Mouse (Mus musculus) thymus, postnatal 10 days (tissue): ENCODE measurements around the gene Sv2c.

Experiments
- DNase-seq, 2 experiments: peaks; one replicate each; pipeline ENCODE4 v3.0.0; 2021; ENCODE audit warnings: low spot score in 2 of 2

Sv2c gene

DNA sequence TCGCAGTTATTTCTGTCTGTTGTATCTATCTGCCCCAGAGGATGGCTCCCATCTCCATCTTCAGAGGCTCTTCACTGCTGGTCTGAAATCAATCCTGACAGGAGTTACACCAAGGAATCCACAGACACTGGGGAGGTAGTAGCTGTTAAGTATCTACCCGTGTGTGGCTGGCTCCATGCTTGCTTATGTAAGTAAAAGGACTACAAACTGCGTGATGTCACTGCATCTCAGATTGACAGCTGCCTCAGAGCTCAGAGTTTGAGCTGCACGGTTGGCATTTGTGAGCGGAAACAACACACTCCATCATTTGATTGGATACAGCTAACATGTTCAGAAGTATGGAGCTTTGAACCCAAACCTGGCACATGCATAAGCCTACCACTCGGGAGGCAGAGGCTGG is 187.8 kb downstream of the Sv2c start:
- no peak for DNase-seq

GRCm38 (mm10) chr13:95943919-95944318 is 188.5 kb downstream of the Sv2c start:
- no peak for DNase-seq

GRCm38 (mm10) chr13:95942587-95942986 is 189.8 kb downstream of the Sv2c start:
- no peak for DNase-seq

DNA sequence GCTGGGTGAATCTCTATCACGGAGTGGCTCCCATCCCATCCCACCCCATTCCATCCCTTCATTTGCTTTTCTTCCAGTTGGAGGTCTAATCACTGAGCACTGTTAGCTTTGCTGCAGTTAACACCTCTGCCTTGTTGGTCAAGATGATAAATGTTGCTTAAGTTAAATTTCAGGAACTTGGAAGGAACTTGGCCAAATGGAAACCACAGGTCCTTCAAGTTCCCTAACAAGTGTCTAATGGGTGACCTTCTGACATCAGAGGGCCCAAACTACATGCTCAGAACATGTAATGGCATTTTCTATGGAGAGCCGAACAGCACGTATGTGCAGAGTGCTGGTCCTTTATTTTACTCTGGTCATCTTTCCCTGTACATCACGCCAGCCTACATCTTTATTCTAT is 190.5 kb downstream of the Sv2c start:
- DNase-seq = no peak

- DNase-seq = no peak
Measured at GRCm38 (mm10) chr13:95940811-95941210, 191.6 kb downstream of the Sv2c start.

DNA sequence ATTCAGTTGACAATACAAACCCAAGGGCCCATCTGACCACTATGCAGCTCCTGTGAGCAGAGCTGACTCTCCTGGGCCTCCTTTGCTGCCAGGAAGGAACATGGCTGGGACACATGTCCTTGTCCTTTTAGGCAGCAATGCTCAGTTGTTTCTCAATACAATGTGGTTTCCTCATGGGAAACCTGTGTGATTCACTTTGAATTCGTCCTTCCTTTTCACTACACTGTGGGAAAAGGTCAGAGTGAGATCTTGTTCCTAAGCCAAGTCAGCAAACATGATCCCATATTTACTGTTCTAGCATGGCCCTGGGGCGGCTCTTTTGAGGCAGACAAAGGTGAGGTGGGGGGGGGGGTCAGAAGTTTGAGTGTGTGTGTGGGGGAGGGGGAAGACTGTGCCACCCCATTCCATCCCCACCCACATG is 208.2 kb downstream of the Sv2c start:
- no peak for DNase-seq

DNA sequence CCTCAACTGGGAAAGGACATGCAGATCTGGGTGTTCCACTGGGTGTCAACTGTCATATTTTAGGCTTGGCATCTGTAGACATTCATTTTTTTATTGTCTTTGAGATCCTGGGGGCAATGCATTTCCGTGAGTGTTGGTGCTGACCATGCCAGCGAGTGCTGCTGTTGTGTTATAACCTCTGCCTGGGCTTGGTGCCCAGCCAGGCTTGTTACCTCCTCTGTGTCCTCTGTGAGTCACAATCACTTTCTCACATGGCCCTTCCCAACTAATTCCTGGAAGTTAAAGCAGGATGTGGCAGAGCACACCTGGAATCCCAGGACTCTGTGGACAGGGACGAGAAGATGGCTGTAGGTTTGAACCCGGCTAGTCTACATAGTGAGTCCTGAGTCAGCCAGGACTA is 209.8 kb downstream of the Sv2c start:
- DNase-seq = no peak

DNA sequence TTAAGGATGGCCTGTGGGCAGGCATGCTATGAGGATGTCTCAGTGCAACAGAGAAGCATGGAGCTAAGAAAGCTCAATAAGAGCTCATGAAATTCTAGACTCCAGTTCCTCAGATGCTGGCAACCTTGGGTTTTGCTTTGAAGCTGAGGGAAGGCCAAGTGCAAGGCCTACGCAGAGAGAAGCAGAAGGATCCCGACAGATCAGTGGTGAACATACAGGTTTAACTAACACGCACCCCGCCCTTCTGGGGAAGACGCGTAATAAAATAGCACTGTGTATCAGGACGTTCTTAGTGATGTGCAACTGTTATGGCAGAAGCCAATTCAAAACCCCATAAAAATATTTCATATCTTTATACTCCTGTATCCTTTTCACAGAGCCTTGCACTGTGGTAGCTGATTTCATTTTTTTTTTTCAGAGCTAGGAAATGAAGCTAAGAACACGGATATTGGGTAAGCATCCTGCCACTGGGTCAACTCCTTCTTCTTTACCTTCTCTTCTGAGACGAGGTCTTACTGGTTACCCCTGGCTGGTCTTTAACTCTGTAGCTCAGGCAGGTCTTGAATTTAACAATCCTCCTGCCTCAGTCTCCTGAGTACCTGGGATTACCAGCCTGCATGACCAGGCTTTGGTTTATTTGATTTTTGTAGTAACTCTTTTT is 213.6 kb downstream of the Sv2c start:
- no peak for DNase-seq

GRCm38 (mm10) chr13:95913046-95913406 is 219.4 kb downstream of the Sv2c start:
- no peak for DNase-seq

GRCm38 (mm10) chr13:95912157-95913045 is 220.0 kb downstream of the Sv2c start:
- DNase-seq = no peak

- DNase-seq = no peak
Measured at GRCm38 (mm10) chr13:95910270-95910669, 222.1 kb downstream of the Sv2c start.

- DNase-seq = no peak
Measured at GRCm38 (mm10) chr13:95909244-95909643, 223.1 kb downstream of the Sv2c start.
